Mouse (Mus musculus) embryo, embryonic 9.5 days (tissue): ENCODE data around the gene Asah2.
"Not testable (repeated sequence)": the region's sequence is repeated elsewhere in the genome, so short reads cannot be mapped to it uniquely, and the experiment has no call there.

Experiments
- DNase-seq: peaks from one replicate; pipeline ENCODE4 v3.0.0-alpha.2; 2017; ENCODE audit errors: extremely low spot score

The Asah2 gene

DNA sequence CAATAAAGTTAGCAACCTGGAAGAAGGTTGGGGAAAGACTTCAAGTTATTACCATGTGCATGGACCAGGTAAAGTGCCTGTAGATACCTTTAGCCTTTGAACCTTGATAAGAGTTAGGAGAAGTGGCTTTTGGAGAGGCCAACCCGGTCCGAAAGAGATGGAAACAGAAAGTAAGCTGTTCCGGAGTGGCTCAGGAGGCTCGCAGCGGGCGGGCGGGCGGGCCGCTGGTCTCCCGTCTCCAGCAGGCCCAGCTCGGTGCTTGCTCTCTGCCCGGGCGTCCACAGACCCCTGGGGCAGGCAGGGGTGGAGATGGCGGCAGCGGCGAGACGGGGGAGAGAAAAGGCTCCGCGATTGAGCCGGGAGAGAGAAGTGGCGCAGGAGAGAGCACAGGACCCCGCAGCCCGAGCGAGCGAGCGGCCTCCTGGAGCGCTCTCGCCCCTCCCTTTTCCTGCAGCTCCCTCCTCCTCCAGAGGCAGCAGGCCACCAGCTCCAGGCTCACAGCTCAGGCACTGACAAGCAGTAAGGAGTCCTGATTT is at the start of gene Asah2:
TSS of gene Asah2 (minus strand) at position 441 of the 536 bp plus-strand sequence.
- peak; percentile 76 for DNase-seq

DNA sequence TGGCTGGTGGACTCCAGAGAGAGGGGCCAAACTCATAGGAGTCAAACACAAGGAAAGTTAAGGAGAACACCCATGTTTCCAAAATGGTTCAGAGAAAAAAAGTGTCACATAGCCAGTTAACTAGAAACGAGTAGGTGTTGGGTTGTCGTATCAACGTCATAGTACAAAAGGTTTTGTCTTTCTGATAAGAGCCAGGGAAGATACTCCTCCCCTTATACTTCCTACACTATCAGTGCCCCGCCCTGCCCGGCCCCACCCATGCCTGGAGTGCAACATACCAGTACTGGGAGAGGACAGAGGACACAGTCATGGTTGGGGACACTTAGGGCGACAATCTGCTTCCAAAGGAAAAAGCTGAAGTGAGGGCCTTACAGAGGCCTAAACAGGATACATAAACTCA is 49.0 kb upstream of the Asah2 start:
- no peak for DNase-seq

DNA sequence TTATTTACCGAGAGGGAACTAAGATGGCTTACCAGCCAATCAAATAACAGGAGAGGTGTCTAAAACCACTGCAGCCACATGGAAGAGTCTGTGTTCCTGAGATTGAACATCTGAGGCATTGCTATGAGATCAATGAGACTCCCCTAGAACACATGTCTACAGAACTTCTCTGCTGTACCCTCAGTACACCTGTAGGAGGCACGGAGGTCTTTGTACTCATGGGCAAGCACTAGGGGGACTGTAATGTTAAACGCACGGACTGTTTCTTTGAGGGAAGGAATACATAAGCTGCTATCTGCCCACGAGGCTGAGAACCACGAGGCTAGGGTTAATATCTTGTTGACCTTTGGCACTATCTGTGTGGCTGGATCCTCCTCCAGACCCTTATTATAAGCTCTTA is 44.5 kb upstream of the Asah2 start:
- no peak for DNase-seq

DNA sequence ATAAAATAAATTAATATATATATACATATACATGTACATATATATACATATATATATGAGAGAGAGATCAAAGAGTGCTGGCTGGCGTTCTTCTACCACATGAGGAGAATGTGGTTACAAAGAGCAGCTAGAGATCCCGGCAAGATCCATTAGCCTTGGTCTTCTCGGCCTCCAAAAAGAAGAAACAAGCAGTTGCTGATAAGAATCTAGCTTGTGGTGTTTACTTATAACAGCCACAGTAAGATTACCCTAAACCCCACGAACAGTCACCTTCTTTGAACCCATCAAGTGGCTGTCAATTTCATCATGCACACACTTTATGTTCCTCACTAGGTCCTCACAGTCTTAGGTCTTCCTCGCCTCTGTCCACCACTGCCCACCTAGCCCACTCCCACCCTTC is 40.7 kb upstream of the Asah2 start:
- no peak for DNase-seq

DNA sequence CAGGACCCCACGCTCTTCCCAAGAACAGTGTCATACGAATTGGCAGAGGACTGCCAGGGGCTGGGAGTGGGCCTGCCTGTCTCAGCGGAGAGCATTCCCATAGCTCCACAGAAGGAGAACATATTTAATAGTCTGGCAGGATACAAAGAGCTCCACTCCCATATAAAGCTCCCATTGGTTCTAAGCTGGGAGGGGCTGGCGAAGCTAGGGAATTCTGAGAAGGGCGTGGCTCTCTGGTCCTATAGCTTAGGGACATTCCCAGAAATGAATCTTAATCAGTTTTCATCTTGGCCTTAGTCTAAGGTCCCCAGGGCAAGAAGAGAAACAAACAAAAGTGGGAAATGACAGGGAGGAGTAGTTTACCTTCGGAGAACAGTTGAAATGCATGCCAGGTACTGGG is 34.4 kb upstream of the Asah2 start:
- no peak for DNase-seq

DNA sequence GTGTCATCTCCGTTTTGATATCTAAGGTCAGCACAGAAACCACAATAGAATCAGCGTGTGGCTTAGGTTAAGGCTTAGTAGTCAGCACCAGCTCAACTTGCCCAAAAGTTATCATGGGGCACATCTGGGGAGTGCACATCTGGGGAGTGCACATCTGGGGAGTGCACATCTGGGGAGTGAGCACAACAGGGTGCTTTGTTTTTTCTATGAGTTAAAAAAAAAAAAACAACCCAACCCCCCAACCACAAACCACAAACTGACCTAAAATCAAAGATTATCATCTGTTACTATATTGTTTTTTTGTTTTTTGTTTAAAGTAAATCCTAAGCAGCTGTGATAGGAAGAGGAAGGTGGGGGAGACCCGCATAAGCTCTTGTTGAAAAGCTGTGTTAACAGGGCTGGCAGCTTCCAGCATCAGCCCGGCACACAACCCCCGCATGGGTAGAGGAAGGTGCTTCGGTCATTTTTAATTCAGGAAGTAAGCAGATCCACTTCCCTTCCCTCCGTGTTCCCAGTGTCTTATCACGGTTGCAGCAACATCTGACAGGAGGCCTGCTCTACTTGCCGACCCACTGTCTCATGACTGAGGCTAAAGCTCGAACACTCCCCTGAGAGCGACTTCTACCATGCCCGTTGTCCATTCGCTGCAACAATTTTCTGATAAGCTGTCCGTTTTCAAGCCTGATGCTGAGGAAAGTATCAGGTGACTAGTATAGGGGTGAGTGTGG is 30.5 kb upstream of the Asah2 start:
- DNase-seq = no peak

DNA sequence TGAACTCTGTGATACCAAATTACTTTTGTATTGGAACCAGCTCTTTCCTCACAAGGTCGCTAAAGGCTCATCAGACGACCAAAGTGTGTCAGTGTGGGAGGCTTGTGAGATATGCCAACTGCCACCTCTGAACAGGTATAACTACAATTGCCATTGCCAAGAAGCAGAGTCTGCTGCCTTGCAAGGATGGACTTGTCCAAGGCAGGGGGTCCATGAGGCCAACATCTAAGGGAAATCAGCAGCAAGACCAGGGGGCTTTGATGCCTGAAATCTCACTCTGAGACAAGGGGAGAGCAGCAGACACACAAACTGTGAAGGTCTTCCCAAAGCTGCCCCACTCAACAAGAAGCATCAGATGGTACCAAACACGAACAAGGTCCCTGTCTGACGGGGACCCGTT is 29.9 kb upstream of the Asah2 start:
- DNase-seq = no peak

DNA sequence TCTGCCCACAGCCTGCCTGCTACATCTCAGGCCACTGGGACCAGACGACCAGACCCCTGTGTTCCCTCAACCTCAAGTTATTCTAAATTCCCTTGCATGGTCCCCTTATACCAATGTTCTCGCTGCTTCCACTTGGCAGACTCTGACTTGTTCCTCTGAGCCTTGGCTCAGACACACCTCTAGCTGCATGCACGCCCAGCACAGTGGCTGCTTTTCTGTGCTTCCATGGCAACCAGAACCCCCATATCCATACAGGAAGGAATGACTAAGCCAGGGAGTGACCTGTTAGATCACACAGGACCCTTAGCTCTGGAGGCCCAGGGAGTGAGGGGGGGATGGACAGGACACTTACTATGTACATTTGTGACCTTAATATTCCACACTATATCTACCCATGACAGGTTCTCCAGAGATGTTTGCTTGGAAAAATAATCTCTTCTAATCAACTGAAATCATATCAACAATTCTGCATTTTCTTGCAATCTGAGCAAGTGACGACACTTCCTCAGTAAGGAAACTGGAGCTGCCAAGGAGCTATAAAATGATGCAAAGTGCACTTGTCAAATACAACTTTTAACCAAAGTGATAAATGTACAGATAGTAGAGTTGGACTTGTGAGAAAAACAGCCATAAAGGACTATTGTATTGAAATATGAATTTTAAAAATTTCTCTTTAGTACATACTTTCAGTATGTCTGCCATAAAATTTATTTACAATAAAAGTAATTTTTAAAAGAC is 29.0 kb upstream of the Asah2 start:
- DNase-seq = peak; percentile 9

DNA sequence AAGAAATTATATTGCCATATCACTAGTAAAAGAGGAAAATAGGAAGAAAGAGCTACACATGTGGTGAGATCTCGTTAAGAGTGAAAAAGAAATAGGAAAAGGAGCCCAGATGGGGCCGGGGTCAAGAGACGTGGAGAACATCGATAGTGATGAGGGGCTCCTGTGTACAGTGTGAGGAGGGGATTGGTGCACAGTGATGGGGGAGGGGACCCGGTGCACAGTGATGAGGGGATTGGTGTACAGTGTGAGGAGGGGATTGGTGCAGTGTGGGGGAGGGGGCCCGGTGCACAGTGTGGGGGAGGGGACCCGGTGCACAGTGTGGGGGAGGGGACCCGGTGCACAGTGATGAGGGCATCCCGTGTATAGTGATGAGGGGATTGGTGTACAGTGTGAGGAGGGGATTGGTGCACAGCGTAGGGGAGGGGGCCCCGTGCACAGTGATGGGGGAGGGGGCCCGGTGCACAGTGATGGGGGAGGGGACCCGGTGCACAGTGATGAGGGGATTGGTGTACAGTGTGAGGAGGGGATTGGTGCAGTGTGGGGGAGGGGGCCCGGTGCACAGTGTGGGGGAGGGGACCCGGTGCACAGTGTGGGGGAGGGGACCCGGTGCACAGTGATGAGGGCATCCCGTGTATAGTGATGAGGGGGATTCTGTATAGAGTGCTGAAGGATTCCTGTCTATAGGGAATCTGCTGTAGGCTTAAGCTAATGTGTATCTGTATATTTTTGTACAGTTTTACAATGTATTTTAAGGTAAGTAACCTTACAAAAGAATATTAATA is 23.9 kb upstream of the Asah2 start:
- DNase-seq = not testable (repeated sequence)

DNA sequence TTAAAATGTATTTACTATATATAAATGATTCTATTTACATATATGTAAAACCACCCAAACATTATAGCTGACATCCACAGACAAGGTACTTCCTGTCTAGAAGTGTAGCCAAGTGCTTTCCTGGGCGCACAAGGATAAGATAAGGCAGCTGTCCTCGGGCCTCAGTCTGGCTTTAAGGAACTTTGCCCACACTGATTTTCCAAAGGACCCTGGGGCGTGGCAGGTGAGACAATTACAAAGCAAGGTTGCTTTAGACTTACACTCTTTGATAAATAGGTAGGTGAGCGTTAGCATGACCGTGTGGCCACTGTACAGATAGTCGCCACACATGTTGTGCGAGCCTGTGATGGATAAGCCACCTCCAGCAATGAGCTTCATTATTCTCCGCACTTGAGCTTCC is 21.3 kb upstream of the Asah2 start:
- no peak for DNase-seq

DNA sequence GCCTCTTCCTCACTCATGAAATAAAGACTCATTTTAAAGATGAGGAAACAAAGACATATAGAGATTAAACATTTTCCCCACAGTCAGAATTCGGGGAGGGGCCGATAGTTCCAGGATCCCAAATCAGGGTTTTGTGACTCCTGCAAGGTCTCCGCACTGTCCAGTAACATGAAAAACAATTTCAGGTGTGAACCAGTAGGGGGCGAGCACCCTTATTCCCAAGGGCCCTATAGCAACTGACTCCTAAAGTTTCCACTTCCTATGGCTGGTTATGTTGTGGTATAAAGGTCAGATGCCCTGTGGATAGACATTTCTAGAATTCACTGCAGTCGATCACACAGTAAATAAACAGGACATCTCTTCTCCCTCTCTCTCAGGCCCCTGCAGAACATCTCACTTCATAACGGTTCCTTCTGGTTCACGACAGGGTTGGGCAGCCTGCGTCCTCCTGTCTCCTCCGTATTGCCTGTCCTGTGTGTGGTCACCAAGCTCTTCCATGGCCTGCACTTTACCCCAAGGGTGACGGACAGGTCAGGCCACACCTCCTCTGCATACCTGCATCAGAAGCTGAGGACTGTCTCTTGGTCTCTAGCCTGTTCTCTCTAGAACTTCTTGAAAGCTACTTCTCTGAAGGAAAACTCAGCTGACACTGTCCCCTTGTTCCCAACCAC is 19.3 kb upstream of the Asah2 start:
- DNase-seq = peak; percentile 22

DNA sequence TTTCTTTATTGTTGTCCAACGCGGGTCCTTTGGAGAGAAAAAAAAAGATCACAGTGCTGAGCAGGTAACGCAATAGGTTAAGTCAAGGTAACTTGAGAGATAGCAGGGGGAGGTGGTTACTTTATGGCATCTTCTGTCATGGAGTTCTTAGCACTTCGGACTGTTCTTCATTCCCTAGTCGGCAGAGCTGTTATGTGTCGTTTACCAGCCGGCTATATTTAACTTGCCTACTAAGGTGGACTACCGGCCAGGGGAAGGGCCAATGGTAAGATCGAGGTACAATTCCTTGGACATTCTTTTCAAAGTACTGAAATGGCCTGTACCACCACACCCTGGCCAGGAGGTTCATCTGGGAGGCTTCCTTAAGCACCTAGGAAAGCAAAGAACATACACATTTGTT is 16.1 kb upstream of the Asah2 start:
- no peak for DNase-seq

DNA sequence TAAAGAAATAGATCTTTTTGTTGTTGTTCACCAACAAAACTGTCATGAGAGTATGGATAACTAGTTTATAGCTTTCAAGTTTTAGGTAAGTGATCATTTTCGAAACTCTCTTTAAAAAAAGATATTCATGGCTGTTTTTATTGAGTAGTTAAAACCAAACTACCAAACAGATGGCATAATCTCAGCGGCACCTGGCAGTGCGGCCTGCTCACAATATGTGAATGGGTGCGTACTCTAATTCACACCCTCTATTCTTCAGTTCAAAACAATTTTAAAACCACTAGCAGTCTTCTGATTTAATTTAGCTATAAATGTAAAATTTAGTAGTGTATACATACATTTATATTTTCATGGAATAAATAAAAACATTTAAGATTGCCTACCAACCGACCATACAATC is 15.2 kb upstream of the Asah2 start:
- DNase-seq = no peak

DNA sequence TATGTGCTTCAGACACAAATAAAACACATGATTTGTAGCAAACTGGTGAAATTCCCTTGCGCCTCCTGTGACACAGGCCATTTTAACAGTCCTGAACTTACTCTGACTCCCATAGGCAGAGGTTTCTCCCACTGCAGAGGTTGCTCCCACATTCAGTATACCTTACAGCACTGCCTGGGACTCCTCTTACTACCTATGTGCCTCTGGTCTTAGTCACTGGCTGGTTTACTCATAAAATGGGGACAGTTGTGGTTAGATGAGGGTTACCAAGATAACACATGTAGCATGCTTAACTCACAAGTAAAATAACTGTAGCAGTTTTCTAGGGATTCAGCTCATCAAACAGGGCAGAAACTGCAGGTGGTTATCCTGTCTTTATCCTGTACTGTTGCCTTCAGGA is 12.8 kb upstream of the Asah2 start:
- DNase-seq = no peak

DNA sequence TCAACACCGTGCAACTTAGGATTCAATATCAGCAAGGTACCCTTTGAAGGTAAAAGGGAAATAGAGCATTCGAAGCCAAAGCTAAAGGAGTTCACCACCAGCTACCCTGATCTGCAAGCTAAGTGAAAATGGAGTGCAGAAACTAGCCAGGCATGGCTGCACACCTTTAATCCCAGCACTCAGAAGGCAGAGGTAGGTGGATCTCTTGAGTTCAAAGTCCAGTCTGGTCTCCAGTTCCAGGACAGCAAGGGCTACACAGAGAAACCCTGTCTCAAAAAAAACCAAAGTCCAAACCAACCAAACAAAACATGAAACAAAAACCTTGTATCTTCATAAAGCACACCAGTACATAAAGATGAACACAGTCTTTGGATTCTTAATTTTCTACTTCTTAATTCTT is 11.7 kb upstream of the Asah2 start:
- DNase-seq = no peak

DNA sequence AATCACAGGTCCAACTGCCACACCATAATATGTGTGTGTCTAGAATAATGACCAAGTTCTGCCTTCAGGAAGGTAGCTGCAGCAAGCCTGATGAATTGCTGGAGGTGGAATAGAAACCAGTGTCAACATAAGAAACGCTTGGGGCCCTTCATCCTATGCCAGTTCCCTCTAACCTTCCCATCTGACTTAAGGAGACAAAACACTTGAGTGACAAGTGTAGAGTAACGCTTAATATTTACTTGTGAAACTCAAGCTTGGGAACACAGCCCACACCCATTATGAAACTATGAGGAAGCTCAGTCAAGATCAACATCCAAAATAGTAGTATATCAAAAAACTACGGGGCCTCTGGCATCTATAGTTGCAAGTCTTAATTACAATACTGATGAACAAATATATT is 10.5 kb upstream of the Asah2 start:
- no peak for DNase-seq

DNA sequence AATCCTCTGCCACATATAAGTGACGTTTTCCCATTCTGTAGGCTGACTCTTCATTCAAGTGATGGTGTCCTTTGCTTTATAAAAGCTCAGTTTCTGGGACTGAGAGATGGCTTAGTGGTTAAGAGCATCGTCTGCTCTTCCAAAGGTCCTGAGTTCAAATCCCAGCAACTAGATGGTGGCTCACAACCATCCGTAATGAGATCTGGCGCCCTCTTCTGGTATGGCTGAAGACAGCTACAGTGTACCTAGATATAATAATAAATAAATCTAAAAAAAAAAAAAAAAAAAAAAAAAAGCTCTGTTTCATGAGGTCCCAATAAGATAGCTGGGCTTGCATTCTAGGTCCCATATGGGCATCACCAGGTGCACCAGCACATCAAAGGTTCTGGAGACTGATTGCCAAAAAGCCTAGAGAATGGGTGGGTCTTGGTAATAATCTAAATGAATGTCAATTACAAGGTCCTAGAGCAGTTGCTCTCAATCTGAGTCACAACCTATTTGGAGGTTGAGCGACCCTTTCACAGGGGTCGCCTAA is 9.5 kb upstream of the Asah2 start:
- no peak for DNase-seq

DNA sequence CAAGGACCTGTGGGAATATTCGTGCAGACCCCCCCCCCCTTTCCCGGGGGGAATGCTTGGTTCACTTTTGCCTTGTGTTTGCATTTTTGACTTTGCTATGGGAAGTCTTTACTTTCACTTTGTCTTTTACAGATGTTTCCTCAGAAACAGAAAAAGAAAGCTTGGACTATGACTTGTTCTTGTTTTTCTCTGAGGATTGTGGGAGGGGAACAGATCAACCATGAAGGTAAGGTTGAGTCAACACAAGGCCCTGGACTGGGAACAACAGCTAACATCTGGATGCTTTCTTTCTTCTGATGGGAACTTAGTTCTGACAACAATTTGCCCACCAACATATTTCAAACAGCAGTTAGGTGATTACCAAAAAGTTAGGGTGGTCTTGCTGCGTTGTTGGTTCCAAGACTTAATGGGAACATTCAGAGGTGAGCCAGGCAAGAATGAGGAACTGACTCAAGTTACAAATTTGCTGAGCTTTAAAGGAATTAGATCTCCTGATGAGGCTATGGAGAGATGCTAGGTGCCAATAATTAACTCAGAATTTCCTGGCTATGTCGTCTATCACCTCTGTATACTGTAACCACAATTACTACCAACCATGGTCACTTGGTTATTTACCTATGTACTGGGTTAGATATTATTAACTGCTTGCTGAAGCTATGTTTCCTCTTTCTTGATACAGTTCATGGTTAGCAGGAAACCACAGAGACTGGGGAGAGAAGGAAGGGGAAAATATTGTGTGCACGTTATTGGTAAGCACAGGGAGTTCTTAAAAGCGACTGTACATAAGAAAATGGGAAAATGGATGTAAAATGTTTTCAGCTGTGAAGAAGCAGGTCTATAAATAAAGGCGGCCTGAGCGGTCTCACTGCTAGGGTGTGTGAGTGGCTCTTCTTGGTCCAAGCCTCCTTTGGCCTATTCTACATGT is 4.1 kb upstream of the Asah2 start:
- no peak for DNase-seq

DNA sequence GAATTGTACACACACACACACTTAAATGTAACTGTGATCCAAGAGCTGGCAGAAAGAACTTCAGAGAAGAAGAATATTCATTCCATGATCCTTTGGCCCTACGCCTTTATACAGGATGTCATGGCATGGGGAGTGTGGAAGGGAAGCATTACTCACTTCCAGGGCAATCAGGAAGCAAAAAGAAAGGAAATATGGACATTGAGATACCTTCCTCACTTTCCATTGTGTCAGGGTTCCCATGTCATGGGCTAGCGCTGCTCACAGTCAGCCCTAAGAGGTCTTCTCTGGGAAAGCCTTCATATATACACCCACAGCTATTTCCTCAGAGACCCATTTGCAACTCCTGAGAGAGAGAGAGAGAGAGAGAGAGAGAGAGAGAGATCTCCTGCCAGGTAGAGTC is 1.3 kb downstream of the Asah2 start:
- DNase-seq = no peak

DNA sequence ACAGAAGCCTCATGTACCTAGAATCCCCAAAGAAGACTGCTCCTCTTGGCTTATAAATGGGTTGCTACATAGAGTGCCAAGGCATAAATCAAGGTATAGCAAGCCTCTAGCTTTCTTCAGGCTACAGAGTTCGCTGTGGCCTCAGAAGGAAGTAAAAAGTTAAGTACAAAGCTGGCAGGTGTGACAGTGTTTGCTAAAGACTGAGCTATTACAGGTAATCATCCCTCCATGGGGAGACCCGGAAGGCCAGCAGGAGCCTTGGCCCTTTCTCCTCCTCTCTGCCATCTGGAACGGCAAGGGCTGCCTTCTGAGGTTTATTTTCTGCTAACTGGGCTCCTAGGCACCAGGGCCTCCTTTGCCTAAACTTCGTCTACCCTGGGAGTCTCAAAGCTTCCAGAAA is 3.8 kb downstream of the Asah2 start:
- no peak for DNase-seq

DNA sequence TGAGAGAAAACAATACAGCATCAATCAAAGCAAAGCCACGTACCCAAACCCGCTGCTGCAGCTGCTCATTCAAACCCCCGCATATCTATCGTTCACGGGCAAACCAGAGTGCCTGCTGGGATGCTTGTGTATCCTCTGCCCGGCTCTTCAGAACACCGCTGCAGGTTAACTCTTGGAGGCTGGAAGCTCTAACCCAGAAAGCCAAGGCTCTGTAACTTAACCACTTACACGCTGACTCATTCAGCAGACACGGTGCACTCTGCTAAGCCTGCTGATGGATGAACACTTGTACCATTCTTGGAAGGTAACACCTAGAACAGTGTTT is 5.1 kb downstream of the Asah2 start:
- peak; percentile 20 for DNase-seq
